Mouse (Mus musculus): ENCODE results near the gene Sox5. TPM values are rescaled to one million over a fixed set of nuclear protein-coding genes. Genes with fewer than 3 reads are reported as not detected.
A peak's percentile ranks its signal among the peaks of the same experiment; 100 is the strongest.

The Sox5 gene
- total RNA-seq, 2 experiments from 2014 or later, result 0.89 to 0.99 TPM

GRCm38 (mm10) chr6:144757414-144757813, 24.4 kb downstream of the Sox5 start:
- DNase-seq, result no peak
- Histone ChIP-seq H3K27ac (no peak overlapping the region), H3K4me3 (no peak overlapping the region)
- intact Hi-C loops (cut with DNase I), result no loop called here
- TF ChIP-seq CTCF (IDR thresholded peaks at IDR 0.05), result no peak

DNA sequence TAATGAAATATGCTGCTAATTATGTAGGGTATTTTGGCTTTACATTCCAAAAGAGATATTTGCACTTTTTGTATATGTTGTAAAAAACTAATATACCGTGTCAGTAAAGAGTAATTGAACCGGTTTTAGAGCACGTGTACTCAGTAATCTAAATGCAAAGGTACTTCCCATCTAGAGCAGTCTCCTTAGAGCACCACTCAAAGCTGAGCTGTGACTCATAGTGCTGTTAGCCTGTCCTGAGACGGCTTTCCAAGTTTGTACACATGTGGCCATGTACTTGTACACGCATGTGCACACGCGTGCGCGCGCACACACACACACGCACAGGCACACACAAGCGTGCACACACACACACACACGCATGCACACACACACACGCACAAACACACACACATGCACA, 25.3 kb downstream of the Sox5 start:
- no peak for TF ChIP-seq CTCF (IDR thresholded peaks at IDR 0.05)
- Histone ChIP-seq H3K27ac (no peak overlapping the region), H3K4me3 (no peak overlapping the region)
- intact Hi-C loops (cut with DNase I), result no loop called here
- no peak for DNase-seq

GRCm38 (mm10) chr6:144755304-144755703, 26.5 kb downstream of the Sox5 start:
- DNase-seq, result no peak
- intact Hi-C loops (cut with DNase I), result no loop called here
- peak overlapping the region; percentile 67 for H3K27ac ChIP-seq

GRCm38 (mm10) chr6:144754366-144754765, 27.4 kb downstream of the Sox5 start:
- intact Hi-C loops (cut with DNase I), result no loop called here
- no peak overlapping the region for H3K4me3 ChIP-seq
- no peak for TF ChIP-seq CTCF (IDR thresholded peaks at IDR 0.05)
- DNase-seq, result no peak
- H3K27ac ChIP-seq, result peak overlapping the region; percentile 67

More at GRCm38 (mm10) chr6:144755304-144755703, 26.5 kb downstream of the Sox5 start:
- H3K4me3 ChIP-seq, result no peak overlapping the region
- no peak for TF ChIP-seq CTCF (IDR thresholded peaks at IDR 0.05)

GRCm38 (mm10) chr6:144753963-144754296, 27.8 kb downstream of the Sox5 start:
- Histone ChIP-seq H3K4me3 (peak overlapping the region; percentile 35; the same call in 1 of the 2 replicates), H3K27ac (peak overlapping the region; percentile 67)
- no peak for TF ChIP-seq CTCF (IDR thresholded peaks at IDR 0.05)
- intact Hi-C loops (cut with DNase I), result no loop called here
- peak; percentile 27 for DNase-seq

- Histone ChIP-seq H3K27ac (peak overlapping the region; percentile 67), H3K4me3 (peak overlapping the region; percentile 35)
- no peak for DNase-seq
- no peak for TF ChIP-seq CTCF (IDR thresholded peaks at IDR 0.05)
- intact Hi-C loops (cut with DNase I), result no loop called here
Measured at GRCm38 (mm10) chr6:144753225-144753962, 28.4 kb downstream of the Sox5 start.

DNA sequence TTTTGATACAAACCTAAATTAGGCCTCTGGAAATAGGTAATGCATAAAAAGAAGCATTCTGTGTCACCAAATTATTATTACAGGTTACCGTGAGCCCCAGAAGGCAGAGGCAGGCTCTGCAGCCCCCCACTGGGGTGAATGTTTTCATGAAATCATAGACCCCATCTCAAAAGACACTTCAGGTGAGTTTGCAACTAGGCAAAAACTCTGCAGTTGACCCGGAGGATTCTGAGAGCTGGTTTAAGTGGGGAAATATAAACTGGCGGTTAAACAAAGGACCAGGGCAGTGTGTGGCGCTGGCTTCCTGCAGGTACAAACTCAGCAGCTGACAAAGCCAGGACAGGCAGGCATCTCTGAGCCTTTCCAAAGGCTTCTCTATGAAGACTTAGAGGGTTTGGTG, 30.2 kb downstream of the Sox5 start:
- no peak for TF ChIP-seq CTCF (IDR thresholded peaks at IDR 0.05)
- intact Hi-C loops (cut with DNase I), result no loop called here
- H3K27ac ChIP-seq, result no peak overlapping the region
- no peak for DNase-seq
- H3K4me3 ChIP-seq, result no peak overlapping the region

DNA sequence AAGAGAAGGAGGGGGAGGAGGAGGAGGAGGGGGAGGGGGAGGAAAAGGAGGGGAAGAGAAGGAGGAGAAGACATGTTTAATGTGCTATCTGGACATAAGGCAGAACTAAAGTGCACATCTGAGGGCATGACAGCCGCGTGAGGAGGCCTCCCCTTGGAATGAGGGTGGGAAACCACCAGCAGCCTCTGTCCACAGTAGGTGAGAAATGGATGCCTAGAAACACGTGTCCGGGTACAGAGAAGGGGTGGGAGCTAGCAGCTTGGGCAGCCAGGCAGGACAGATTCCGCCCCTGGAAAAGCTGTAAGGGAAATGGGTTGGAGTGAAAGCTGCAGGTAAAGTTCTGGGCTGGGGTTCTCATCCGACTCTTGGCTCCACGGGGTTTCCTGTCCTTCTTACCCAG, 31.6 kb downstream of the Sox5 start:
- intact Hi-C loops (cut with DNase I), result no loop called here
- no peak for TF ChIP-seq CTCF (IDR thresholded peaks at IDR 0.05)
- DNase-seq, result no peak
- Histone ChIP-seq H3K27ac (no peak overlapping the region), H3K4me3 (no peak overlapping the region)

- no peak for TF ChIP-seq CTCF (IDR thresholded peaks at IDR 0.05)
- intact Hi-C loops (cut with DNase I), result no loop called here
- Histone ChIP-seq H3K4me3 (no peak overlapping the region), H3K27ac (no peak overlapping the region)
- no peak for DNase-seq
Measured at GRCm38 (mm10) chr6:144746436-144746835, 35.3 kb downstream of the Sox5 start.

DNA sequence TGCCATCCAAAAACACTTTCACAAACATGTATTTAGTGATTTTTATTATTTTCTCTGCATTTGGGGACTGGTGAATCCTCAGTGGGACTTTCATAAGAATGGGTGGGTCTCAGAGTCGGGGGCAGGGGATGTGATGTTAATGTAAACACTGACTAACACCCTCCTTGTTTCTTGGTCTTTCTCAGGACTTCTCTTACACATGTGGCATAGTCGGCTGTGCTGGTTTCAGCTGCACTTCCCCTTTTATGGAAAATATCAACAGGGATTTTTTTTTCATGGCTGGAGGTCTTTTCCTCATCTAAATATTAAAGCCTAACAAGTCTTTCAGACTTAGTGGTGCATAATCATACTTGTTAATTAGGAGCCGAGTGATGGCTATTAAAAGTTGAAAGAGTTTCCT, 39.2 kb downstream of the Sox5 start:
- intact Hi-C loops (cut with DNase I), result no loop called here

DNA sequence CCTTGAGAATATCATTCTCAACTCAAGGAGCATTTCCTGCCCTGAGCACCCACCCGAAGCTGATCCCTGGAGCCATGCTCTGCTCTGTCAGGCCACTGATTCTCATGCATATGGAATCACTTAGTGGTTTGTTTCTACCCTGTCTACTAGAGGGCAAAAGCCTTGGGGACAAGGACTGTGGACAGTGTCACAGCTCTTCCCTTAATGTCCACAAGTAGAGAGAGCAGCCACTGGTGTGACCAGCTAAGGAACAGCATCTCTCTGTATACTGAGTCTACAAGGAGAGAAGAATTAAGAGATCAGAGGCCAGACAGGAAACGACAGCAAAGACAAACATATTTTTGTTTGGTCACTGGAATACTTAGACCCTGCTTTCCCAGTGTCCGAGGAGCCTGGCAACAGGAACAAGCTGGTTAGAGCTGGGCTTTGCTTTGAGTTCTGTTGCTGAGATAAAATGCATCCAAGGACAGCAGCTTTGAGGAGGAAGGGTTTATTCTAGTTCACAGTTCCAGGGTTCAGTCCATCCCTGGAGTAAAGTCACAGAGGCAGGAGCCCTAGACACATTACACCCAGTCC, 40.6 kb downstream of the Sox5 start:
- peak overlapping the region; percentile 16; the same call in 1 of the 2 replicates for H3K27ac ChIP-seq
- no peak overlapping the region for H3K4me3 ChIP-seq
- intact Hi-C loops (cut with DNase I), result no loop called here
- no peak for DNase-seq
- TF ChIP-seq CTCF (IDR thresholded peaks at IDR 0.05), result no peak

More for the DNA sequence above, 39.2 kb downstream of the Sox5 start:
- no peak for TF ChIP-seq CTCF (IDR thresholded peaks at IDR 0.05)
- no peak for DNase-seq
- Histone ChIP-seq H3K4me3 (no peak overlapping the region), H3K27ac (no peak overlapping the region)

GRCm38 (mm10) chr6:144740343-144740742, 41.4 kb downstream of the Sox5 start:
- intact Hi-C loops (cut with DNase I), result no loop called here
- no peak for DNase-seq
- H3K27ac ChIP-seq, result no peak overlapping the region
- TF ChIP-seq CTCF (IDR thresholded peaks at IDR 0.05), result no peak
- no peak overlapping the region for H3K4me3 ChIP-seq

DNA sequence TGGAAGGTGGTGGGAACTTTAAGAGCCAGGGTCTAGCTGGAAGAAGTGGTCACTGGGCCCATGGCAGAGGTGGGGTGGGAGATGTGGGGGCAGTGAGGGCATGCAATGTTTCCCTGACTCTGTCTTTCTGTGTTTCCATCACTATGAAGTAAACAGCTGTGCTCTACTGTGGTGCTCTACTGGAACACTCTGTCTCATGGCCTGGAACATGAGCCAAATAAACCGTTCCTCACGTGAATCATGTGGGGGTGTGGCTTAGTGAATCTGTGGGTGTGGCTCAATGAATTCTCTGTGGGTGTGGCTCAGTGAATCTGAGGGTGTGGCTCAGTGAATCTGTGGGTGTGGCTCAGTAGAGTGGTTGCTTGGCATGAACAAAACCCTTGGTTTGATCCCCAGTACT, 42.0 kb downstream of the Sox5 start:
- TF ChIP-seq CTCF (IDR thresholded peaks at IDR 0.05), result no peak
- Histone ChIP-seq H3K4me3 (no peak overlapping the region), H3K27ac (no peak overlapping the region)
- no peak for DNase-seq
- intact Hi-C loops (cut with DNase I), result no loop called here

- no peak overlapping the region for H3K4me3 ChIP-seq
- intact Hi-C loops (cut with DNase I), result no loop called here
- no peak overlapping the region for H3K27ac ChIP-seq
- no peak for DNase-seq
- no peak for TF ChIP-seq CTCF (IDR thresholded peaks at IDR 0.05)
Measured at GRCm38 (mm10) chr6:144737786-144738185, 44.0 kb downstream of the Sox5 start.
